8 mouse cellular contexts compared by ENCODE assay signal in the genomic region with DNA sequence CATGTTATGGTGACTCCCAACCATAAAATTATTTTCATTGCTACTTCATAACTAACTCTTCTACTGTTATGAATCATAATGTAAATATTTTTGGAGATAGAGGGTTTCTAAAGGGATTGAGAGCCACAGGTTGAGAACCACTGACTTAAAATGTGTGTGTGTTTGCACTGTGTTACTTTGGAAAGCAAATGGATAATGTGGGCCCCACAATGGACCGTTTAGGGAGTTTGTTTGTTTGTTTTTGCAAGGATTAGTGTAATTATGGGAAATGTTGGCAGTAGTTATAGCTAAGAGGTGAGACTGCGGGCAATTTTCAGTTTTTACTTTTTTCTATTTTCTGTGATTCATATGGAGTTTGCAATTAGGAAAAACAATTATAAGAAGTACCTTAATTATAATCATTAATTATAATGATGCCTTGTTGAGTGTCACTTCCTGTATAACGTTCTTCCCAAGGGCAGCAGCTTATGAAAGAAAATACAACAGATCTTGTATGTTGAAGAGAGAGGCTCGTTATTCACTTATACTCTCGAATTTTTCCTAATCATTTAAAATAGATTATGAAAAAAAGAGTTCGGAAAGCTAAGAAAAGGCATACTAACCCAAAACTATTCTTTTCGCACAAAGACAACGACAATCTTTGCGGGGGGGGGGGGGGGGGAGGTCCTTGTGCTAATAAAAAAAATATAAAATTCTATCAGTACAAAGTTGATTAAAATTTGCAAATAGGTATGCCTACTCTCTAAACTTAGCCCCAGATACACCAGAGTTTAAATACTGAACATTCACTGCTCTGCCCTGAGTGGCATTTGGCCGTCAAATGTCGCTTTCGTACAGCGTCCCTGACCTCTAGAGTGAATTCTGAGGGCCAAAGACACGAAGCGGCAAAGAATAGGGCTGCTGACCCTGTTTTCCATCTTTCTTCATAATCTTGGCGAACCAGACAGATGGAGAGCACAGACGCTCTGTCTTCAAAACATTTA. TPM values are rescaled to one million over a fixed set of nuclear protein-coding genes. Genes with fewer than 3 reads are reported as not detected.
A peak's percentile ranks its signal among the peaks of the same experiment; 100 is the strongest.
DNase-seq lines count a peak whose midpoint lies in the region; ATAC-seq and TF ChIP-seq lines count a peak whose summit lies in the region.

No protein-coding gene starts in this region.

- no peak for TF ChIP-seq EP300 in liver, embryonic 14.5 days (IDR thresholded peaks at IDR 0.05; ENCODE audit: low read depth)

- WGBS in neural tube, embryonic 11.5 days, result 7% methylated on average over 17 of the region's 17 CpGs
- 3% methylated on average over 17 of the region's 17 CpGs for WGBS in heart, embryonic 15.5 days
- WGBS in liver, embryonic 14.5 days (ENCODE audit: insufficient replicate concordance), result 4% methylated on average over 17 of the region's 17 CpGs

- H3K4me3 ChIP-seq in neural tube, embryonic 11.5 days (ENCODE audit: low read depth, low read length), result peak overlapping the region; percentile 59
- H3K4me3 ChIP-seq in heart, embryonic 15.5 days, result peak overlapping the region; percentile 92
- peak overlapping the region; percentile 67 to 92 for H3K4me3 ChIP-seq in liver, embryonic 14.5 days (ENCODE audit: insufficient read depth in 1 of 2, low read depth in 2 of 2, low read length in 2 of 2)
- peak overlapping the region; percentile 89 for H3K4me3 ChIP-seq in testis, adult 2 months (ENCODE audit: control insufficient read depth, low read depth, low read length)

- no peaks in the 10 kb centered on the region for H3K4me1 ChIP-seq in neural tube, embryonic 11.5 days (ENCODE audit: control insufficient read depth, insufficient read depth, low read length)
- no peaks in the 10 kb centered on the region for H3K4me1 ChIP-seq in heart, embryonic 15.5 days (replicated peaks)
- H3K4me1 ChIP-seq in liver, embryonic 14.5 days (replicated peaks; ENCODE audit: control insufficient read depth in 2 of 2, insufficient read depth in 2 of 2, low read length in 1 of 2), result peaks cover 0 to 2% of the 10 kb centered on the region in 2 experiments; a peak in 2 of 4 replicates
- H3K4me1 ChIP-seq in testis, adult 2 months (ENCODE audit: control insufficient read depth, insufficient read depth, low read length), result peaks cover 3% of the 10 kb centered on the region; the same call in 1 of the 2 replicates

- no peaks in the 10 kb centered on the region for H3K36me3 ChIP-seq in neural tube, embryonic 11.5 days (ENCODE audit: control insufficient read depth, insufficient read depth, low read length)
- peaks cover under 1% of the 10 kb centered on the region; the same call in 1 of the 2 replicates for H3K36me3 ChIP-seq in heart, embryonic 15.5 days
- H3K36me3 ChIP-seq in liver, embryonic 14.5 days (replicated peaks; ENCODE audit: control insufficient read depth, insufficient read depth, low read depth), result peaks cover 3% of the 10 kb centered on the region; the same call in 1 of the 2 replicates
- H3K36me3 ChIP-seq in testis, adult 2 months (ENCODE audit: control insufficient read depth, insufficient read depth, low read length), result no peaks in the 10 kb centered on the region

- H3K4me2 ChIP-seq in neural tube, embryonic 11.5 days (ENCODE audit: low read depth), result peak overlapping the region; percentile 50
- peak overlapping the region; percentile 67 for H3K4me2 ChIP-seq in heart, embryonic 15.5 days
- peak overlapping the region; percentile 67 for H3K4me2 ChIP-seq in liver, embryonic 14.5 days (ENCODE audit: low read depth)

- peak overlapping the region; percentile 44; the same call in 1 of the 2 replicates for H3K9ac ChIP-seq in neural tube, embryonic 11.5 days (ENCODE audit: low read length)
- H3K9ac ChIP-seq in heart, embryonic 15.5 days, result peak overlapping the region; percentile 63
- peak overlapping the region; percentile 84 for H3K9ac ChIP-seq in liver, embryonic 14.5 days (replicated peaks)

- no peak overlapping the region for H3K27ac ChIP-seq in neural tube, embryonic 11.5 days (ENCODE audit: low read depth, low read length)
- peak overlapping the region; percentile 80 for H3K27ac ChIP-seq in heart, embryonic 15.5 days
- peak overlapping the region; percentile 66 for H3K27ac ChIP-seq in liver, embryonic 14.5 days
- peak overlapping the region; percentile 5; the same call in 1 of the 2 replicates for H3K27ac ChIP-seq in testis, adult 2 months (ENCODE audit: control insufficient read depth, insufficient read depth, low read depth, low read length)

- H3K27me3 ChIP-seq in neural tube, embryonic 11.5 days (ENCODE audit: control insufficient read depth, insufficient read depth, low read length), result no peaks in the 10 kb centered on the region
- H3K27me3 ChIP-seq in heart, embryonic 15.5 days, result no peaks in the 10 kb centered on the region
- H3K27me3 ChIP-seq in liver, embryonic 14.5 days (ENCODE audit: control insufficient read depth, insufficient read depth, low read length), result no peaks in the 10 kb centered on the region
- no peaks in the 10 kb centered on the region for H3K27me3 ChIP-seq in testis, adult 2 months (ENCODE audit: control insufficient read depth, insufficient read depth, low read length)

- TF ChIP-seq POLR2A in testis, adult 2 months (IDR thresholded peaks at IDR 0.05; ENCODE audit: control insufficient read depth, low read depth, low read length), result no peak

- ATAC-seq in neural tube, embryonic 11.5 days (ENCODE audit: insufficient read depth, low FRiP score, low TSS enrichment), result peak; percentile 74
- peak; percentile 33; the same call in 1 of the 2 replicates for ATAC-seq in heart, embryonic 15.5 days (replicated peaks; ENCODE audit: insufficient number of reproducible peaks, insufficient read depth, low FRiP score, low read depth)
- peak; percentile 73 for ATAC-seq in liver, embryonic 14.5 days (ENCODE audit: insufficient read depth)

- DNase-seq in adrenal gland, postnatal 14 days, result peak; percentile 63
- no peak for DNase-seq in adrenal gland, adult (ENCODE audit: inconsistent age in 2 of 2, low spot score in 1 of 2)
- DNase-seq in neural tube, embryonic 11.5 days (ENCODE audit: low spot score), result no peak
- no peak for DNase-seq in neural tube, embryonic 10.5 days (ENCODE audit: extremely low spot score, low spot score)
- no peak for DNase-seq in liver, embryonic 14.5 days (ENCODE audit: low read depth in 3 of 3, low spot score in 3 of 3)
- no peak for DNase-seq in layer of hippocampus, adult 9-10 months (ENCODE audit: low spot score)

- H3K9me3 ChIP-seq in neural tube, embryonic 11.5 days (ENCODE audit: control insufficient read depth, low read length), result no peaks in the 10 kb centered on the region
- no peaks in the 10 kb centered on the region for H3K9me3 ChIP-seq in heart, embryonic 15.5 days (replicated peaks)
- no peaks in the 10 kb centered on the region for H3K9me3 ChIP-seq in liver, embryonic 14.5 days (ENCODE audit: control insufficient read depth, low read length)

- no peak for TF ChIP-seq CTCF in liver, embryonic 14.5 days (IDR thresholded peaks at IDR 0.05; ENCODE audit: low read depth)
- no peak for TF ChIP-seq CTCF in testis, adult 2 months (IDR thresholded peaks at IDR 0.05; ENCODE audit: control insufficient read depth, insufficient read depth, insufficient replicate concordance, low read depth, low read length)

RNA-seq across cellular contexts. Expression of a gene that starts 20.1 kb away (rescaled TPM):
- 51.5 and 56.3 TPM in 2 replicates for total RNA-seq in adrenal gland, postnatal 14 days (2021)
- 150 and 160 TPM in 2 replicates for polyA plus RNA-seq in neural tube, embryonic 11.5 days (2014; fragmentation: Nextera tagmentation; extraction: Ambion mirVana)
- 61.4 and 84.7 TPM in 2 replicates for polyA plus RNA-seq in heart, embryonic 15.5 days (2015; fragmentation: Nextera tagmentation; extraction: Ambion mirVana)
- 28.0 and 36.9 TPM in 2 replicates for polyA plus RNA-seq in liver, embryonic 14.5 days (2012; rRNA removed)
- 50.9 and 56.1 TPM in 2 replicates for polyA plus RNA-seq in liver, embryonic 14.5 days (2014; fragmentation: Nextera tagmentation; extraction: Ambion mirVana)
- polyA plus RNA-seq in testis, adult 2 months (2012; rRNA removed), result 142 and 149 TPM in 2 replicates

RNA-seq across cellular contexts. Expression of a gene that starts 53.7 kb away (rescaled TPM):
- not detected in 2 replicates for total RNA-seq in adrenal gland, postnatal 14 days (2021)
- polyA plus RNA-seq in neural tube, embryonic 11.5 days (2014; fragmentation: Nextera tagmentation; extraction: Ambion mirVana), result not detected in 2 replicates
- polyA plus RNA-seq in heart, embryonic 15.5 days (2015; fragmentation: Nextera tagmentation; extraction: Ambion mirVana), result not detected in 2 replicates
- not detected in 2 replicates for polyA plus RNA-seq in liver, embryonic 14.5 days (2012; rRNA removed)
- not detected in 2 replicates for polyA plus RNA-seq in liver, embryonic 14.5 days (2014; fragmentation: Nextera tagmentation; extraction: Ambion mirVana)
- polyA plus RNA-seq in testis, adult 2 months (2012; rRNA removed), result 0.10 TPM in 1 of 2 replicates, not detected in the other
